Mouse (Mus musculus): ENCODE data around the gene A430078G23Rik. TPM values are rescaled to one million over a fixed set of nuclear protein-coding genes. Genes with fewer than 3 reads are reported as not detected.
A peak's percentile ranks its signal among the peaks of the same experiment; 100 is the strongest.

Gene A430078G23Rik
- polyA plus RNA-seq, 1 experiment, result 3.1 TPM

GRCm38 (mm10) chr8:3436492-3436891, 83.3 kb downstream of the A430078G23Rik start:
- 85% methylated on average over 6 of the region's 6 CpGs for WGBS
- no peak for DNase-seq
- TF ChIP-seq CTCF (IDR thresholded peaks at IDR 0.05; ENCODE audit: insufficient read depth, low read length) (no peak), POLR2A (IDR thresholded peaks at IDR 0.05; ENCODE audit: borderline replicate concordance, extremely low read depth, low read depth, low read length) (no peak)
- Histone ChIP-seq H3K4me1 (ENCODE audit: control insufficient read depth, insufficient read depth, low read length) (no peaks in the 10 kb centered on the region), H3K4me3 (replicated peaks; ENCODE audit: extremely low read depth, low read depth, low read length) (no peak overlapping the region)

GRCm38 (mm10) chr8:3439510-3439909, 86.3 kb downstream of the A430078G23Rik start:
- Histone ChIP-seq H3K4me3 (replicated peaks; ENCODE audit: extremely low read depth, low read depth, low read length) (no peak overlapping the region), H3K4me1 (ENCODE audit: control insufficient read depth, insufficient read depth, low read length) (no peaks in the 10 kb centered on the region)
- 77% methylated on average over 12 of the region's 12 CpGs for WGBS
- TF ChIP-seq POLR2A (IDR thresholded peaks at IDR 0.05; ENCODE audit: borderline replicate concordance, extremely low read depth, low read depth, low read length) (no peak), CTCF (IDR thresholded peaks at IDR 0.05; ENCODE audit: insufficient read depth, low read length) (0 out of 2 replicates have a peak, but pooled peaks have one; percentile 11)
- no peak for DNase-seq

Other genes starting within 250 kb of the A430078G23Rik start
- 17.5 and 24.6 TPM in 2 replicates for gene Insr, start 73.8 kb upstream of the A430078G23Rik start, polyA plus RNA-seq (2012; rRNA removed)
- gene Arhgef18, start 39.6 kb downstream of the A430078G23Rik start, polyA plus RNA-seq (2012; rRNA removed), result 68.7 and 87.9 TPM in 2 replicates
- 7.6 and 7.7 TPM in 2 replicates for gene Pex11g, start 114.3 kb downstream of the A430078G23Rik start, polyA plus RNA-seq (2012; rRNA removed)
- 0.14 and 0.24 TPM in 2 replicates for gene Tex45, start 117.4 kb downstream of the A430078G23Rik start, polyA plus RNA-seq (2012; rRNA removed)
- gene Zfp358, start 139.7 kb downstream of the A430078G23Rik start, polyA plus RNA-seq (2012; rRNA removed), result 78.5 TPM in 2 replicates
- gene Mcoln1, start 147.0 kb downstream of the A430078G23Rik start, polyA plus RNA-seq (2012; rRNA removed), result 286 and 410 TPM in 2 replicates
- 75.7 and 88.1 TPM in 2 replicates for gene Pnpla6, start 162.0 kb downstream of the A430078G23Rik start, polyA plus RNA-seq (2012; rRNA removed)
- 0.88 TPM in 1 of 2 replicates, not detected in the other for gene C330021F23Rik, start 214.6 kb downstream of the A430078G23Rik start, polyA plus RNA-seq (2012; rRNA removed)
- gene Camsap3, start 233.9 kb downstream of the A430078G23Rik start, polyA plus RNA-seq (2012; rRNA removed), result 16.9 and 33.1 TPM in 2 replicates

All from lung, adult 2 months (tissue).